Mouse (Mus musculus) embryo, embryonic 10 days (tissue): Measurements from ENCODE around the gene Zfp503.

Experiments used
- DNase-seq: peaks from one replicate; pipeline ENCODE4 v3.0.0-alpha.2; 2015; ENCODE audit warnings: low spot score

Zfp503 gene

DNA sequence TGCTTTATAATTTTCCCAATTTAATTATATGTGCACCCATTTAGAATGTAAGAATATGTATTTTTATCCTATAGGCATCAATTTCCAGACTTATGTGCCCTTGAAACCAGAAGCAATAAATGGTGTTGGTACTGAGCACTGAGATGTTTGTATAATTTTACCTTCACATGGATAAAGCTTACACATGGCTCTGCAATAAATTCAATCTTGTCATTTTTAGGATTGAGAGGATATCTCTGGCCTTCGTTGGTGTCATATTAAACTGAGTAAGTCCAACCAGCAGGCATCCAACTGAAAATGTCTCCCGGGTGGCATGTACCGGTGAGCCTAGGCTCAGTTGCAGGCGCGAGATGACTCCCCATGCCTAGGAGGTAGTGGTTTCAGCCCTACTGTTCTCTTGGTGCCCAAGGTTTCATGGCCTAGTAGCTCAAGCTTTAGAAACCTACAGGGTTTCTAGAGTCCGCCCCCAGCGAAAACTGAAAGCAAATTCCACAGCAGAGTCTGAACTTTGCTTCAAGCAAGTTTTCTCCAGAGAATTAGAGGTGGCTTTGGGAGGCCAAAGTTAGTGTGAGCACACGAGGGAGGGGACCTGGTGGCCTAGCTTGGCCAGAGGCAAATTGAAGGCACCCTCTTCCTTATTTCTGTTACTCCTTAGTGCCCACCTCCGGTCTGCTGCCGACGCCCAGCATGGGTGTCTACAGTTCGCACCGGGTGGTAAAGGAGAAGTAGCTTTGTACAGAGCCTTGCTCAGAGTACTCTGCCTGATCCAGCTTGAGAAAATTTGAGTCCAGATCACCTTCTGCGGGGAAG is 4.1 kb upstream of the Zfp503 start:
- peak; percentile 10 for DNase-seq

DNA sequence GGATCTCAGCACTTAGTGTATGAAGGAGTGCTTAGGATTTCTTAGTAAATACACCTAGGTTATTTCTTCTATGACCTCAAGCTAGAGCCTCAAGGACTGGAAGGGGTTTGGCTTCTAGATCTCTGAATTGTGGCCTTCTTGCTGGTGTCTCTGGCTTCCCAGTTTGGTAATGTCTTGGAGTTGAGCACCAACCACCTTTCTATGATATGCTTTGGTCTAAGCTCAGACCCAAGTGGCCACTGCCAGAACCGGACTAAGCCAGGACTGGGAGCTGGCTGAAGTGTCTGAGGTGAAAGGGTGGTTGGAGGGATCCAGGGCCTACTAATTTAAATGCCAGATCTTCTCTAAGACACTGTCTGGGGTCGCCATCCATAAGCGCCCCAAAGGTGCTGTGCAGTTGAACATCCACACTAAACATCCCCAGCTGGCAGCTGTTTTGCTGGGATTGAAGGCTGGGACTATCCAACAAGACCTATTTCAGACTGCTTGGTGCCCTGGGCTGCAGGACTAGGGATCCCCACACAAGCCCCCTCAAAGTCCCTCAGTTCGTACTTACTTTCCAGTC is 3.0 kb upstream of the Zfp503 start:
- no peak for DNase-seq

DNA sequence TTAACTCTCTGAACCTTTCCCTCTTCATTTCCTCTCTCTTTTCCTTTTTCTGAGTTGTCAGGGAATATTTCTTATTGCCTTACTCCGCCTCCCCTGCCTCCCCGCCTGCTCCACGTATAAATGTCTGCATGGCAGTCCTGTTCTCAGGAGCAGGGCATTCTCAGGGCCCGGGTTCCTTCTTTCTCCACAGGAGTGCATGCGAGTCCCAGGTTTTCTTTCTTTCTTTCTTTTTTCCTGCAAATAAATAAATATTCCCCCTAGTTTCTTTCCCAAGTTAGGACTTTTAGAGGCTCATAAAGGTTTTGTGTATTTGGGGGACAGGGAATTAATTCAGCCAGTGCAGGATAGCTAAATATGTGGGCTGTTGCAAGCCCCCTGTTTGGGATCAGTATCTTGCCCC is 2.5 kb upstream of the Zfp503 start:
- DNase-seq = peak; percentile 52

DNA sequence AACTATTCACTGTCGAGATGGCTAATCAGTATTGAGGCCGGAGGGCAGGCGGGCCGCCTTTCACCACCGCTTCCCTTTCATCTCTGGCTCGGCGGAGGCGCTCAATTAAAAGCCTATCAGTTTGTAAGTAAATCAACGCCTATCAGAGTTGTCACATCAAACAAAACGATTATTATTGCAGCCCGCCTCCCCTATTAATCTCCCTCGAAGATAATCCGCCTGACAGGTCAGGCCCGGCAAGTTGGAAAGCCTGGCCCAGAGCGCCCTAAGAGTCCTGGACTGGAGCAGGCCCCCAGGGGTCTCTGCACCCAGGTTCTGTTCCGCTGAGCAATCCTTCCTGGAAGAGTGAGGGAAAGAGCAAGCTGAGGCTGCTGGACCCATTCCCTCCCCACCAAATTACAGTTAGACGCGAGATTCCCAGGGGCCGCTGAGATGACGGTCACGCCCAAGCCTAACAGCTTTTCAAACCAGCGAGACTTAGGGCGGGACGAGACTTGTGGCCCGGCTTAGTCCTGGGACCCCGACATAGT is 1.9 kb upstream of the Zfp503 start:
- DNase-seq = peak; percentile 92

DNA sequence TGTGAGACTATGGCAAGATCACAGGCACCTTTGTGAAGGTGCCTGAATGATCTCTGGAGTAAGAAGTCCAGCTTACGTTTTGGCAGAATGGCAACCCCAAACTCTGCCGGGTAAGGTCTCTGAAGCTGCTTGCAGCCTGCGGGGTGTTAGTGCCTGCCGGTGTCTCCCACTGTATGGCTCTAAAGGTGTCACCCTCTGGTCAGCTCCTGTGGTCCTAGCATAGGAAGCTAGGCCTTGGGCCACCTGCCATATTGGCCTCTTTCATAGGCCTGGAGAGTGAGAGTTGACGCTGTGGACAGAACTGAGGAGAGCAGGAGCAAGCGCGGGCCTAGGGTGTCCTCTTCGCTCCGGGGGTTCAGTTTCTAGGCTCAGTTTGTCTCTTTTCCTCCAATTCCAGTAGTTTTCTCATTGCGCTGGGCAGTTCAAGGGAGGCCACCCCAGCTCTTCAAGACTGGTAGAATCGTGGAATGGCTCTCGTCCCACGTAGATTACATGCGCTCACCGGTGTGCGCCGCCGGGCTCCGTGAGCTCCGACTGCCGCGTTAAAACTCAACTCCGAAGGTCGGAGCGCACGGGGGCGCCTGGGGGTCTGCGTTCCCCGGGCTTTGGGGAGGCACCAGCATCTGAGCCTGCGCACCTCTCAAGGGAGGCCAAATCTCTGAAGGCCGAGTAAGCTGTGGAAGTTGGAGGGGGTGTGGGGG is 1.1 kb upstream of the Zfp503 start:
- peak; percentile 60 for DNase-seq

DNA sequence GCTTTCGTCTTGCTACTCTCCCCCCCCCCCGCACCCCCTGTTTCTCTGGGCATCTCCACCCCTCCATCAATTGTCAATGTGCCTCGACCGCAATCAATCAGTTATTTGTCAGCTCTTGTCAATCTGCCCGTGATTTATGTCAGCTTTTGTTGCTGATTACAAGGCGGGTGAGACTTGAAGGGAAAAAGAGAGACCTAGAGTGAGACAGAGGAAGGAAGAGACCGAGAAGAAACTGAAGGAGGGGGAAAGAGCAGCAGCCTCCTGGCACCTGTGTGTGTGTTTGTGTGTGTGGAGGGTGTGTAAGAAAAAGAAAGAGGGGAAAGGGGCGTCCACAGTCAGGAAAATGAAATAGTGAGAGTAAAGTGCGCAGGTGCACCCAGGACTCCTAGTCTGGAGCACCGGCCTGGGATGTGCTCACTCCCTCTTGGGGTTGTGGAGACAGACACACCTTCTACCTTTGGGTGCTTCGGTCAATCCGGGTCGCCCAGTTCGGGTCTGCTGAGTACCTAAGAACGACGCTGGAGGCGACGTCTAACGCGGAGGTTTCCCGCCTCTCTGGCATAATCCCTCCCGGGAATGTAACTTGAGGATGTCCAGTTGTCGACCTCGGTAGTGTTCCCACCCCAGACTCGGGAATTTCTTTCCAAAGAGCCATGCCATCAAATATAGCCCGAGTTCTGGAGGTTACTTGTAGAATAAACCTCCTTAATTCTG is 667 bp downstream of the Zfp503 start:
- DNase-seq = peak; percentile 71

DNA sequence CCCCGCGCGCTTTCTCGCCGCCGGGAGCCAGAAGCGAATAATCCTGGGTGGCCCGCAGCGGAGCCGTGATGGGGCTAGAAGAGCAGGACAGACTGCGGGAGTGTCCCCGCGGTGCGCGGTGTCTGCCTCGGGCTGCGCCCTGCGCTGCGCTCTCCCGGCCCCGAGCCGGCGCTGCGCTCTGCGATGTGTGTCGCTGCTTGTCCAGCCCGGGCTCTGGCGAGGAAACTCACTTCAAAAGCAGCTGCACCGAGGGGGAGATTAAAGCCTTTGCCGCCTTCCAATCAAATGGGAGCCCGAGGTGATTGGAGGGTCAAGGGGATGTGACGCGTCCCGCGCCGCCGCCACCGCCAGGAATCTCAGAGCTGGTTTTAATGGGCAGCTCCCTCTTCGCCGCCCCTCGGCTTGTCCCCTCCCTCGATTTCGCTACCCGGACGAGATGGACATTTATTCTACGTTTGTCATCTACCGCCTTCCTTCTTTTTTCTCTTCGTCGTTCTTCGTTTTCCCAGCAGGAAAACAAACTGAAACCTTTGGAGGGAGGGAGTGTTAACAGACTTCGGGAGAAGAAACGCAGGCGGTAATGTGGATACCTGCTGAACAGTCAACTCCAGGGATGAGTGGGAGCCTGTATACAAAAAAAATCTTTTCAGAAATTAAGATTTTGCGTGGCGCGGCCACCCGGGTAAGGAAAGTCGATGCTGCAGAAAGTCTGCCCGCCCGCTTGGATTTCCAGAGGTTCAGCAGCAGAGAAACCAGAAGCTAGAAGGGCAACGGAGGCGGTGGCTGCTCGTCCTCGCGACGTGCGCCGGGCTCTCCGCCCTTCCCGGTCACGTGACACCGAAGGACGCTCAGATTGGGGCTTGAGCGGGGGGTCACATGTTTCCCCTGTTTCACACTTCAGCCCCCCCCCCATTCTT is 1.5 kb downstream of the Zfp503 start:
- DNase-seq = peak; percentile 99

DNA sequence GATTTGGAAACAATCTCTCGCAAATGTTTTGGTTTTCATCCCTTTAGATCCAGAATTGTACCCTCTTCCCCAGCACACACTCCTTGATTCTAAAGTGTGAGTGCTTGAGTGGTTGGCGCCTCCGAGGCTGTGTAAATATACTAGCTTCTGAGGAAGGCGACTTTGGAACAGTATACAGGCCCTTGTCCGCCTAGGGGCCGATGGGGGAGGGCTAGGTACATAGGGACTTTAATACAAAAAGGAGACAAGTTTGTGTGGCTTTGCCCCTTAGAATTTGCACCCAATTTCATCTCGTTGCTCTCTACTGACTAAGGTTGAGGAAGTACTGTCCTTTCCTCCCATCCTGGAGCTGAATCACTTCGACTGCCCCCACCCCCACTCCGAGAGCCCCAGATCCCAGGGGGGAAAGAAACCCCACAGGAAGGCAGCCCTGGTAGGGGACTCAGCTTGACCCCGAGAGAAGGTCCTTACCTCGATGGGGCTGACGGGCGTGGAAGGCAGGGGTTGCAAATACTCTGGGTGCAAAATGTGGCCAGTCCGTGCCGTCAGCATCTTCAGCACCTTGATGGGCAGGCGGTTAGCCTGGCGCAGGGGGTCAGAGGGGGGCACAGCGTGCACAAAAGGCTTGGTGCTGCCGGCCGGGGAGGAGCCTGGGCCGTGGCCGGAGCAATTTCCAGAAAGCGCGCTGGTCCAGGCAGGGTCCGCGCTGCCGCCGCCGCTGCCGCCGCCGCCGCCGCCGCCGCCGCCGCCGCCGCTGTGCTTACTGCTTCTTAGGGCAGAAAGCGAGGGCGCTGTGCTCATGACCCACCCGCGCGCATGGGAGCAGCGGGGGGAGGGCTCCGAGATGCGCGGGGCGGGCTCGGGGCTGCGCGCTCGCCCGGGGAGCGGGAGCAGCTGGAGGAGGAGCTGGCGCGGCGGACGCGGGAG is 2.4 kb downstream of the Zfp503 start:
- peak; percentile 62 for DNase-seq

DNA sequence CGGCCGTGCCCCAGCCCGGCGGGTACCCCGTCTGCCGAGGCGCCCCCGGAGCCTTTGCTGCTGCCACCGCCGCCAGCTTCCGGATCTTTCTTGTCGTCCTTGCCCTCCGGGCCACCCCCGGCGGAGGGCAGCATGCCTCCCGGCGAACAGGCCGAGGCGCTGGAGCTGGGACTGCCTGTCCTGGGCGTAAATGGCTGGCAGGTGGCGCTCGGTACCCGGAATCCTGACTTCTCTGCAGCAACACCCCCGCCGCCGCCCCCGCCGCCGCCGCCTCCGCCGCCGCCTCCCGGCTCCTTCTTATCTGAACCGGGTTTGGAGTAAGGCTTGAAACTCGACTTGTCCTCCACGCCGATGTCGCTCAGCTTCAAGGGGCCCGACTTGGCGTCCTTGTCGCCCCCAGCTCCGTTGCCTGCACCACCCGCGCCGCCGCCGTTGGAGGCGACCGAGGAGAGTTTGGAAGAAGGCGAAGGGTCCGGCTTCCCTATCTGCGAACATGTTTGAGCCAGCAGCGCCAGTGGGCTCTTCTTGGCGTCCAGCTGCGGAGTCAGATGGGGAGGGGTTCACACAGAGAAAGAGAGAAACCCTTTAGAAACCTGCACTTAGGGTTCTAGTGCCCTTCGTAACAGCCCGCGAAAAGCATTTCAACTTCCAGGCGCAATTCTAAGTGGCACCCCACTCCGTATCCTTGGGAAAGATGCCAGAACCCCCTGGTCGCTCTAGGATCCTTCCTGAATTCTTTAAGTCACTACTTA is 3.2 kb downstream of the Zfp503 start:
- DNase-seq = peak; percentile 77

DNA sequence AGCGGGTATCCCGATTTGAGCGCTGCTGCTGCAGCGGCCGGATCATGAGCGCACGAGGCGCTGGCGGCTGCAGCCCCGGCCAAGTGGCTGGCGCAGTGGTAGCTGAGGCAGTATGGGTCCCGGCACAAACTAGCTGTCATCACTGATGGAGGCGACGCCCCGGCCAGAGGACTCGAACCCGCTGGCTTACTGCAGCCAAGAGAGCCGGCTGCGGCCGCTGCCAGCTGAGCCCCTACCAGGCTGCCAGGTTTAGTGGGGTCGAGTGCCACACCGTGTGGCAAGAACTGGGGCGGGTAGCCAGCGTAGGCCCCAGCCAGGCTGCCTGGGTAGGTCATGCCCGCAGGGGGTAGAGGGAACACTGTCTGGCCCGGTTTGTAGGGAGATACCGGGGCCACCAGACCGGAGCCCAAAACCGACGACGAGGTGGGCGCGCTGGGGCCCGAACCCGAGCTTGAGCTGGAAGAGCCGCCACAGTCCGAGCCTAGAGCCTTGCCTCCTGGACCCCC is 3.9 kb downstream of the Zfp503 start:
- peak; percentile 54 for DNase-seq

DNA sequence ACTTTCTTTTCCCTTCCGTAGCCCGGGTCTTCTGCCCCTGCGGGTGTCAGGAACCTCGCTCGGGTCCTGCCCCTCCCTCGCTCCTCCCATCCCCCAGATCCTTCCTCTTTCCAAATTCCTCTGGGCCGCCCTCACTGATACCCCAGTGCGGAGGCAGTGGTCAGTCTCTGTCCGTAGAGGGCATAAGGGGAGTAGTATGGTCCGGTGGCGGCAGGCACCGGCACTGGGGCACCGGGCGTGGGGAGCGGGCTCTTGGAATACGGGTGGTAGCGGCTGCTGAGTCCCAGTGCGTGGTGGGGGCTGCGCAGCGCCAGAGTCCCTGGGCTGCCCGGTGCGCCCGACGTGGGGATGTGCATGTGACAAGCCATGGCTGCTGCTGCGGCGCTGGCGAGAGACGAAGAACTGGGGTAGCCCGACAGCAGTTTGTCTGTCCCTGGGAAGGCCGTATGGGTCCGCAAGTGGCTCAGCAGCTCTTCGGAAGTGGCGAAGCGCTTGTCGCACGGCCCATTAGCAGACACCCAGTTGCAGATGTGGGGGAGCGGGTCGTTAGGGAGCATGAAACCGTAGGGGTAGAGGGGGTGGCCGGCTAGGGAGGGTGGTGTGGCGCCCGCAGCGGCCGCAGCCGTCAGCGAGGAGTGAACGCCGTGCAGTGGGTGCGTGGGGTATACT is 4.5 kb downstream of the Zfp503 start:
- DNase-seq = peak; percentile 68

DNA sequence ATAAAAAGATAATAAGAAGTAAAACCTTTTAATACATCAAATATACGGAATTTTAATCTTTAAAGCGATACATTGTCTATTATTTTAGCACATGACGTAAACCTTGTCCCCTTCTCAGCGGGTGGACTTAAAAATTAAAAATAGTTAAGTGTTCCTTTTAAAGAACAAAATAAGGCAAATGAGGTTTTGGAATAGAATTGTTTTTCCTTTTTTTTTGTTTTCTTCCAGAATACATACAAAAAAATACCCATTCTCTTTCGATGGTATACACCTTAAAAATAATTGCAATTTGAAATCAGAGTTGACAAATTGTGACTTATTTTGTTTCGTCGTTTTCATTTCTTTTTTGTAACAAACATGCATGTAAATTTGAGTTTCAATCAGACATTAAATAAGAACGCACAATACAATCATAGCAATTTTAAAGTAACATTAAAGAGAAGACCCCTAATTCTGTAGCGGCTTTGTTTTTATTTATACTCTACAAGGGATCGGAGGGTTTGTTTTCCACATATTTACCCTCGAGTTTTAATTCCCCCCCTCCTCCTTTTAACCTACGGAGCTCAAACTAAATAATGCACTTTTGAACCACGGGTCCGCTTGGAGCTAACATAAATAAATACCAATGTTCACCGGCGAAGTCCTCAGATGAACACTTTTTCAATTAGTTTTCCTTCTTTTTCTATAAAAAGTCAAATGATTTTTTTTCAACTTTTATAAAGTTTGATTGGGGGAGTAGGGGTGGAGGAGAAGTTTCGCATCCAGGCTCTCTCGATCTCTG is 5.3 kb downstream of the Zfp503 start:
- DNase-seq = no peak

DNA sequence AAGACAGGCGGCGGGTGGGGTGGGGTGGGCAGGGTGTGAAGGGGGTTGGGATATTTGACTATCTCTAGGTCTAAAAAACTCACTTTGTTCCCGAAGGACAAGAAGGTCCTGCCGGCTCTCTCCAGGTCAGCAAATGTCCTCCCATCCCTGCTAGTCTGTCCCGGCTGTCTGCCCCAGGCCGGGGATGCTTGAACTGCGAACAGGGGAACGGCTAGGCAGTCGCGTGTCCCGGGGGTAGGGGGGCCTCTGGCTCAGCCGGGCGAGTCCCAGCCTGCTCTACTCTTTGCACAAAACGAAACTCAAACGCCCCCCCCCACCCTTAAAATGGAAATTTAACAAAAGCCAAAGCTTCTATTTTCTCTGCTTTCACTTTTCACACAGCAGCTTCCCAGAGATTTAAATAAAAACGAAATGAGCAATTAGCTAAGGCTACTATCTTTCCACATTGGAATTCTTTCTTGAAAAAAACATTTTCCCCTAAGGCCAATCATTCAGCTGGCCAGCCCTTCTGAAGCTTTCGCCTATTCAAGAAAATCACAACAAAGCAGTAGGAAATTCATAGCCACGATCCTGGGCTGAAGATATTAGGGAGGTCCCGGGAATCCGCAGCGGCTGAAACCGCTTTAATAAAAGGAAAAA is 6.0 kb downstream of the Zfp503 start:
- DNase-seq = peak; percentile 60

DNA sequence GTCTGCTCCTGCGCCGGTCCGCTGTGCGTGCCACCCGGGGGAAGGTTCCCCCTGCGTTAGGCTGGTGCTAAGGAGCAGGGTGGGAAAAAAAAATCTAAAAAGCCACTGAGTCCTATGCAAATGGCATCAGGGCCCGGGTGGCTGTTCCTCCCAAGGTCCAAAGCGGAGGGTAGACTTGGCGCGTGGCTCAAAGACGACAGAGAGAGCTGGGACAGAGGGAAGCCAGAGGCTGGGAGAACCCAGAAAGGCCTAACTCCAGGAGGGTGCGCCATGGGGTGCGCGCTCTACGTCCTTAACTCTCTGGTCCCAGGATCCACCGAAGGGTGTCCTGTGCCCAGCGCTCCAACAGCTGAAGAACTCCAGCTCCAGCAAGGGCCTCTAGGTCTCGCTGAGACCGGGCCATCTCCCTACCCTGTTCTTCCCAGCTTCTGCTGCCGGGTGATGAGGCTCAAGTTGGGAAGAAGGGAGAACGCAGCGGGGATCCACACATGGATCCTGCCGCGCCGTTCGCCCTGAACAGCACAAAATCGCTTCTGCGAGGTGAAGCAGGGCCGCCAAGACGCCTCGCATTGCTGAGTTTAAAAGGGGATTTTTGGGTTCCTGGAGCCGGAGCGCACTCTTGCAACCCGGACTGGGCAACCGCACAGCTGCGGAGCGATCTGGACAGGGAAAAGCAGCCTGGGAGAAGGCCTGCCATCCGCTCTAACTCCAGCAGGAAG is 6.7 kb downstream of the Zfp503 start:
- peak; percentile 67 for DNase-seq

DNA sequence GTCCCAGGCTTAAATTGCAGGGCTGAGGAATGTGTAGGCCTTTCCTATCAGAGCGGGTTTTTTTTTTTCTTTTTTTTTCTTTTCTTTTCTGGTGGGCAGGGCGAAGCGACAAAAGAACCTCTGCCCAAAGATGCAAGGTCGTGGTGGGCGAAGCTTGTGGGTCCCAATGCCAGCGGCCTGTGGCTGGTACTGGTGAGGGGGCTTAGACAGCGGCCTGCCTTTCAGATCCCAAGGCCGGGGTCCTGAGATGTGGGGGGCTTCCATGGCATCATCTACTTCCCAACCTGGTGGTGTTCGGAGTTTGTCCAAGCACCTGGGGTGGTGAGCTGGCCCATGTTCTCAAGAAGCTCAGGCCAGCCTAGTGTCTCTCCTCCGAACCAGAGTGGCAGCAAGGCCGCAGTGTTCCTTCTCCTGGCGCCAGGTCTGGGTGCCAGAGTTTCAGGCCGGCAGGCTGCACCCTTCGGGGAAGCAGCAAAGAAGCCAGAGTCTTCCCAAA is 7.3 kb downstream of the Zfp503 start:
- peak; percentile 42 for DNase-seq

DNA sequence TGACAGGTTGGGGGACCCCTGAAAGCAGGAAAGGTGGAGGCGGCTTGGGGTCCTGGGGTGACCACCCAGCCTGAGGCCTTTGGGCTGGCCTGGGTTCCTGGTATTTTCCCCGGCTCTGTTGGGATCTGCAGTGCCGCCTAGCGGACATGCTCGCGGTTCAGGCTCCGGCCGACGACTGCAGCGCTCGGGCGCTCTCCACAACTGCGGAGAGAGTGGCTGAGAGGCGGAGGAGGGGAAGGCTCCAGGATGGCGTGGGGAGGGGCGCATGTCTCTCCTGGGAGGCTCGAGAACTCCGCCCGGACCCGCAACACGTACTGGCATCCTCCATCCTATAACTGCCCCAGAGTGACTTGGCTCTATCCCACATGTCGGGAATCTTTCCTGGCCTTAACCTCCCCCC is 7.9 kb downstream of the Zfp503 start:
- peak; percentile 95 for DNase-seq
